Mouse (Mus musculus): ENCODE measurements around the gene Bcl2l12. TPM values are rescaled to one million over a fixed set of nuclear protein-coding genes. Genes with fewer than 3 reads are reported as not detected.
"Not testable (repeated sequence)": the region's sequence is repeated elsewhere in the genome, so short reads cannot be mapped to it uniquely, and the experiment has no call there.

The Bcl2l12 gene
- polyA plus RNA-seq, 1 experiment from 2014 or later = 10.2 TPM

DNA sequence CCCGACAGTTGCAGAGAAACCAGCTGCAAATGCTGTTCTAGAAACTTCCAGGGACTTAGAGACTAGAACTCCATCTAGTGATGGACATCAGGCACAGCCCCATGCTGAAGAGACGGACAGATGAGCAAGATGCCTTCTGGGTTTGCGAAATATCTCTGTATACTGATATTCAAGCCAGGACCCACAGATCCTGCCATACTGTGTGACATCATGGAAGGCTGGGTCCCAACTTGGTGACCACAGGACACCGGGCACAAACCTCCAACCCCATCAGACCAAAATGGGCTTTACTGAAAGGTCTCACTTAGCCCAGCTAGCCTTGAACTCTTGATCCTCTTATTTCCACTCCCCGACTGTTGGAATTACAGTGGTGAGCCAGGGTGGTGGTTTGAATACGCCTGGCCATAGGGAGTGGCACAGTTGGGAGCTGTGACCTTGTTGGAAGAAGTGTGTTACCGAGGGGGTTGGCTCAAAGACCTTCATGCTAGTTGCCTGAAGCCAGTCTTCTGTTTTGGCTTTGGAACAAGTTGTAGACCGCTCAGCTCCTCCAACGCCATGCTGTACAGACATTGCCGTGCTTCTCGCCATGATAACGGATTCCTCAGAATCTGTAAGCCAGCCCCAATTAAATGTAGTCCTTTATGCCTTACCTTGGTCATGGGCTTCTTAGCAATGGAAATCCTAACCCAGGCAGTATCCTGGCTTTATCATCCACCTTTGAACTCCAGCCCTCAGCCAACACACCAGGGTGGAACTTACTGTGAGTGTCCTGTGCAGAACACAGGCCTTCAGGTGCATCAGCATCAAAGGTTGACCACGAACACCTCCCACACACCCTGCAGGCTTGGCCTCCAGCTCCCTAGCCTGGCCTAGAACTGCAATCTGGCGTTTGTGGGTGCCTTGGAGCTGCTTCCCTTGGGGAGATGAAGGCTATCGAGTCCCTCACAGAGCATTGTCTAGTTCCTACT lies 26.1 kb upstream of the Bcl2l12 start:
- Histone ChIP-seq H3K9ac (ENCODE audit: low read depth, low read length) (no peak overlapping the region), H3K4me3 (ENCODE audit: low read length) (no peak overlapping the region), H3K36me3 (ENCODE audit: control insufficient read depth, insufficient read depth, low read length) (peaks cover 21% of the 10 kb centered on the region), H3K9me3 (ENCODE audit: control insufficient read depth, low read length) (no peaks in the 10 kb centered on the region), H3K27ac (ENCODE audit: low read depth, low read length) (no peak overlapping the region), H3K27me3 (replicated peaks; ENCODE audit: control insufficient read depth, insufficient read depth, low read length) (no peaks in the 10 kb centered on the region), H3K4me1 (ENCODE audit: control insufficient read depth, insufficient read depth, low read depth, low read length) (peaks cover 2% of the 10 kb centered on the region; the same call in 1 of the 2 replicates), H3K4me2 (ENCODE audit: low read length) (no peak overlapping the region)
- 88% methylated on average over 15 of the region's 15 CpGs for WGBS
- no peak for ATAC-seq

DNA sequence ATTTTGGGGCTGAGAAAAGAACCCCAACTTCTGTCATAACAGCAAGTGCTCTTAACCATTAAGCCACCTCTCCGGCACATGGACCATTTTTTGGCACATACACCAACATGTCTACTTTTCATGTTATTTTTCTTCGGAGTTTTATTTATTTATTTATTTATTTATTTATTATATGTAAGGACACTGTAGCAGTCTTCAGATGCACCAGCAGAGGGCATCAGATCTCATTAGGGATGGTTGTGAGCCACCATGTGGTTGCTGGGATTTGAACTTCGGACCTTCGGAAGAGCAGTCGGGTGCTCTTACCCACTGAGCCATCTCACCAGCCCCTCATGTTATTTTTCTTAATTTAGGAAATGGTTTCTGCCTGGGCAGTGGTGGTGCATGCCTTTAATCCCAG lies 25.2 kb upstream of the Bcl2l12 start:
- 76% methylated on average over 5 of the region's 5 CpGs for WGBS
- not testable (repeated sequence) for H3K4me3 ChIP-seq (ENCODE audit: low read length); H3K27me3 ChIP-seq (replicated peaks; ENCODE audit: control insufficient read depth, insufficient read depth, low read length); ATAC-seq; H3K9me3 ChIP-seq (ENCODE audit: control insufficient read depth, low read length); H3K4me1 ChIP-seq (ENCODE audit: control insufficient read depth, insufficient read depth, low read depth, low read length); H3K4me2 ChIP-seq (ENCODE audit: low read length); H3K27ac ChIP-seq (ENCODE audit: low read depth, low read length); H3K9ac ChIP-seq (ENCODE audit: low read depth, low read length)
- H3K36me3 ChIP-seq (ENCODE audit: control insufficient read depth, insufficient read depth, low read length) = peaks cover 16% of the 10 kb centered on the region

DNA sequence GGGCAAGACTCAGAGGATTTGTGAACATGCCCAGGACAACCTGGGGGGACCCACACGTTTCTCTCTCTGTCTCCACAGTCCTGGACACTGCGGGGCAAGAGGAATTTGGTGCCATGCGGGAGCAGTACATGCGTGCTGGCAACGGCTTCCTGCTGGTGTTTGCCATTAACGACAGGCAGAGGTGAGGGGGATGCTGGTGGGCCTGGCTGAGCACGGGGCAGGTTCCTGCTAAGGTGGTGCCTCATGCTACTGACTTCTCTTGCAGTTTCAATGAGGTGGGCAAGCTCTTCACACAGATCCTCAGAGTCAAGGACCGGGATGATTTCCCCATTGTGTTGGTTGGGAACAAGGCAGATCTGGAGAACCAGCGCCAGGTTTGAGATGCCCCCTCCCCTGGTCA lies 21.7 kb upstream of the Bcl2l12 start:
- Histone ChIP-seq H3K27me3 (replicated peaks; ENCODE audit: control insufficient read depth, insufficient read depth, low read length) (no peaks in the 10 kb centered on the region), H3K4me3 (ENCODE audit: low read length) (no peak overlapping the region), H3K36me3 (ENCODE audit: control insufficient read depth, insufficient read depth, low read length) (no peaks in the 10 kb centered on the region), H3K9me3 (ENCODE audit: control insufficient read depth, low read length) (no peaks in the 10 kb centered on the region), H3K4me2 (ENCODE audit: low read length) (no peak overlapping the region), H3K4me1 (ENCODE audit: control insufficient read depth, insufficient read depth, low read depth, low read length) (peaks cover 10% of the 10 kb centered on the region), H3K27ac (ENCODE audit: low read depth, low read length) (no peak overlapping the region), H3K9ac (ENCODE audit: low read depth, low read length) (no peak overlapping the region)
- 74% methylated on average over 9 of the region's 9 CpGs for WGBS
- no peak for ATAC-seq

DNA sequence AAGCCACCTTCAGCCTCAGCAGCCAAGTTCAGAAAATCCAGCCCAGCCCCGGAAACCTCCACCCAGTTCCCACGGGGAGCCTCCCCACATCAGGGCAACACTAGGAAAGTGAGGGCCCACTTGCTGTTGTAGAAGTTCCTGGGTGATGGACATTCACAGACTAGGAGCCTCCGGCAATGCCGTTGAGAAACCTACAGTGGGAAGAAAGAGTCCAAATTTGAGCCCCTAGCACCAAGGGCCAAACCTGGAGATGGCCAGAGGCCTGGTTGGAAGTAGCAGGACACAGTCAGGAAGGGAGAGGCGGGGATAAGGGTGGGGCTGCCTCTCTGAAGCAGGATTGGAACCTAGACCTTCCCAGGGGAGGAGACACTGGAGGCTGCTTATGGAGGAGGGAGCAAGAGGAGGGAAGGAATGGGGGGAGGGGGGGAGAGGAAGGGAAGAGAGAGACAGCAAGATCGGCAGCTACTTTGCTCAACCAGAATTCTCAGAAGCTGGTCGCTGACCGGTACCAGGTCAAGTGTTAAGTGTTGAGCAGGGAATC lies 20.6 kb upstream of the Bcl2l12 start:
- Histone ChIP-seq H3K36me3 (ENCODE audit: control insufficient read depth, insufficient read depth, low read length) (no peaks in the 10 kb centered on the region), H3K27me3 (replicated peaks; ENCODE audit: control insufficient read depth, insufficient read depth, low read length) (no peaks in the 10 kb centered on the region), H3K4me3 (ENCODE audit: low read length) (peak overlapping the region; percentile 2; the same call in 1 of the 2 replicates), H3K9me3 (ENCODE audit: control insufficient read depth, low read length) (no peaks in the 10 kb centered on the region), H3K4me1 (ENCODE audit: control insufficient read depth, insufficient read depth, low read depth, low read length) (peaks cover 20% of the 10 kb centered on the region), H3K4me2 (ENCODE audit: low read length) (peak overlapping the region; percentile 93), H3K9ac (ENCODE audit: low read depth, low read length) (peak overlapping the region; percentile 31; the same call in 1 of the 2 replicates), H3K27ac (ENCODE audit: low read depth, low read length) (no peak overlapping the region)
- ATAC-seq = no peak
- 48% methylated on average over 8 of the region's 8 CpGs for WGBS

DNA sequence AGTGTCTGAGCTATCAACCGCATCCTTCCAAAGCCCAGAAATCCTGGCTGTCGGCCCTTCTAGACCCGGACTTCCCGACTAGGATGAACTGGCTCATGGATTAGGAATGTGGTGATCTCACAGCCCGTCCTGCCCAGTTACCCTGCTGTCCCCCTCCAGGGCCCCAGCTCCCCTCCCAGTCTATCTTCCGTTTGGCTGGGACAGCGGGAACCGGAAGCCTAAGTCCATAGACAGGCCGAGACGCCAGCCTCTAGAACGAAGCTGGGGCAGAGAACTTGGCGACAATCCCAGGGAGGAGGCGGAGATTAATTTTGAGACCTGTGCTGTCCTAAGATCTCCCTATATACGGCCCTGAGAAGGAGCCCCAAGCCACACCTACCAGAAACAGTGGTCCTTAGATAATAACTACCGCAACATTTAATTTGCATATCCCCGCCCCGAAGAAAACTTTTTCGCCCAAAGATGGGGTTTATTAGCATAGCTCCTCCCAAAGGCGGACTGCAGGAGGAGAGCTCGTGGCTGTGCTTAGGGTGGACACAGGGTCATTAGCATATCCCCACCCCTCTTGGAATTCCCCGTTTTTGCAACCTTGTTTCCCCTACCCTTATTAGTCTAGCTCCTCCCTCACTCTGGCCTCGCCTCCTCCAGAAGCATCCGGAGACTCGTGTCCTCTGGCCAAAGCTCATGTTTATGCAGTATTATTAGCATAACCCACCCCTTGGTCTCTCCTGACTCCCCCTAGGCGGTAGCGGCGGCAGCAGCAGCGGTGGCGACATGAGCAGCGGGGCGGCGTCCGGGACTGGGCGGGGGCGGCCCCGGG lies 18.9 kb upstream of the Bcl2l12 start, which contains the start of gene Rras:
TSS of gene Rras (plus strand) at position 720 of the 820 bp plus-strand sequence.
- peak within 1 kb of the TSS; percentile 60 for H3K4me3 ChIP-seq (ENCODE audit: low read length)
- H3K27ac ChIP-seq (ENCODE audit: low read depth, low read length) = peak within 1 kb of the TSS; percentile 82
- peak within 1 kb of the TSS; percentile 67 for H3K9ac ChIP-seq (ENCODE audit: low read depth, low read length)
- H3K4me2 ChIP-seq (ENCODE audit: low read length) = peak within 1 kb of the TSS; percentile 93
- WGBS = 1% methylated on average over 29 of the region's 36 CpGs
- H3K4me1 ChIP-seq (ENCODE audit: control insufficient read depth, insufficient read depth, low read depth, low read length) = peaks cover 20% of the 10 kb centered on the region
- peak; percentile 85 for ATAC-seq
- H3K27me3 ChIP-seq (replicated peaks; ENCODE audit: control insufficient read depth, insufficient read depth, low read length) = no peaks in the 10 kb centered on the region
- peaks cover 5% of the 10 kb centered on the region for H3K36me3 ChIP-seq (ENCODE audit: control insufficient read depth, insufficient read depth, low read length)
- H3K9me3 ChIP-seq (ENCODE audit: control insufficient read depth, low read length) = no peaks in the 10 kb centered on the region

DNA sequence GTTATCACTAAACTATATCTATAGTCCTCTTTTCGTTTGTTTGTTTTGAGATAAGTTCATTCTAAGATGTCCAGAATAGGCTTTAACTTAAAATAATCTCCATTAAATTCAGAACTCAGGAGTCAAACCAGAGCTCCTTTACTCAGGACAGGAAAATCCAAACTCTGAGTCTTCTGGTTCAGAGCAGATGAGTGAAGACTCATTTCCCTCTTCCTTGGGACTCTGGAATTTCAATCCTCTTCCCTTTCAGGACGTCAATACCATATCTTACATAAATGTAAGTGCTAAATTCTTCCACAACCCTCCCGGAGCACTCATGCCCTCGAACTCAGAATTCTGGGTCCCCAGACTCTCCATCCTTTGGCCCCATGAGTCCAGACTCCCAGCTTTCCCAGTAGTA lies 18.2 kb upstream of the Bcl2l12 start:
- peak overlapping the region; percentile 60 for H3K4me3 ChIP-seq (ENCODE audit: low read length)
- H3K4me1 ChIP-seq (ENCODE audit: control insufficient read depth, insufficient read depth, low read depth, low read length) = peaks cover 20% of the 10 kb centered on the region
- ATAC-seq = no peak; the same call in 1 of the 2 replicates
- H3K36me3 ChIP-seq (ENCODE audit: control insufficient read depth, insufficient read depth, low read length) = peaks cover 10% of the 10 kb centered on the region
- peak overlapping the region; percentile 82 for H3K27ac ChIP-seq (ENCODE audit: low read depth, low read length)
- H3K27me3 ChIP-seq (replicated peaks; ENCODE audit: control insufficient read depth, insufficient read depth, low read length) = no peaks in the 10 kb centered on the region
- H3K9ac ChIP-seq (ENCODE audit: low read depth, low read length) = peak overlapping the region; percentile 25
- no peaks in the 10 kb centered on the region for H3K9me3 ChIP-seq (ENCODE audit: control insufficient read depth, low read length)
- 4% methylated on average over 4 of the region's 4 CpGs for WGBS
- H3K4me2 ChIP-seq (ENCODE audit: low read length) = peak overlapping the region; percentile 93

DNA sequence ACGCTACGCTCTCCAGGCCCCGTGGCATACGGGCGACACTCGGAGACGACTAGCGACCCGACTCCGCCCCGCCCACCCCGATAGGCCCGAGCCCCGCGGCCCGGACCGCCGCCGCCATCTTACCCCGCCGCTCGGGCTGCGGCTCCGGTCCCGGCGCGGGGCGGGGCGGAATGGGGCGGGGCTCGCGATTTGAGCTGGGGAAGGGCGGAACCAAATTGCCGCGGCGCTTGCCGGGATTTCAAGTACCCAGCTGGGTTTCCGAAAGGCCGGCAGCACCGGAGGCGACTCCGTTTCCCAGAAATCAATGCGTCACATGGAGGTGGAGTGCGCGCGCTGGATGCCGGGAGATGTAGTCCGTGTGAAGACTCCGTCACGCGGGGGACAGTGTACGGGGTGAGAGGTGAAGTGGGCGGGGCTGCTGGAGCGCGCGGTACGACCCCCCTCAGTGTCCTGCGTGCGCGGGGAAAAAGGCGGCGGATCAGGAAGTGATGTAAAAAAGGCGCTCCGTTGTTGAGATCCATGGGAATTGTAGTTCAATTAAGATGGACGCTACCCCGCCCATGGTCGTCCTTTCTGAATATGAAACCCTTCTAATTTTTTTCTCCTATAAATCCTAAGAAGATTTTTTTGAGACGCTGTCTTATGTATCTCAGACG lies 17.6 kb upstream of the Bcl2l12 start, which contains the start of gene Scaf1:
TSS of gene Scaf1 (minus strand) at position 407 of the 656 bp plus-strand sequence.
- ATAC-seq = peak; percentile 93
- Histone ChIP-seq H3K9me3 (ENCODE audit: control insufficient read depth, low read length) (no peaks in the 10 kb centered on the region), H3K4me3 (ENCODE audit: low read length) (peak within 1 kb of the TSS; percentile 60), H3K4me1 (ENCODE audit: control insufficient read depth, insufficient read depth, low read depth, low read length) (peaks cover 20% of the 10 kb centered on the region), H3K27me3 (replicated peaks; ENCODE audit: control insufficient read depth, insufficient read depth, low read length) (no peaks in the 10 kb centered on the region), H3K4me2 (ENCODE audit: low read length) (peak within 1 kb of the TSS; percentile 93), H3K27ac (ENCODE audit: low read depth, low read length) (peak within 1 kb of the TSS; percentile 82), H3K36me3 (ENCODE audit: control insufficient read depth, insufficient read depth, low read length) (peaks cover 14% of the 10 kb centered on the region), H3K9ac (ENCODE audit: low read depth, low read length) (peak within 1 kb of the TSS; percentile 82)
- 1% methylated on average over 68 of the region's 69 CpGs for WGBS

DNA sequence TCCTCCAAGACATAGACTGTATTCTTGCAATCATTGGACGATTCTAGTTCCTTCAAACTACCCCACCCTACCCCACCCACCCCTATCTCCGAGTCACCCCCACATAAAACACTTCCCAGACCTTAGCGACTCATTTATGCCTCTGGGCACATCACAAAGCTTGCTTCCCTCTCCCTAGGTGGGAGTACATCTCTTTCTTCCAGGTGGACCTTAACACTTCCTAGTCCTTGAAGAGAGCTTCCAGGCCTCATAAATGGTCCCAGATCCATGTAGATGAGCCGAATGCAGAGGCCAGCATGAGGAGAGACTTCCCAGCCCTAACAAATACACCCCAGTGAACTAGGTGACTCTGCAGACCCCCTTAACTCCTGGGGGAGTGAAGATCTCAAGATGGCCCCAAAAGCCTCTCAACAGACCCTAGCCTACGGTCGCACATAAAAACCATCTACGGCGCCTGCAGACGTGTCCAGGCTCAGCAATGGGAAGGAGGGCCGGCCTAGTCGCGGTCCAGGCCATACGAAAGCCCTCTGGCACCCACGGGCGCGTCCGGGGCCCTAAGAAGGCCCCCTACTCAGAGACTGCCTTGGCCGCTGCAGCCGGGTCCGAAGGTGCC lies 16.9 kb upstream of the Bcl2l12 start:
- Histone ChIP-seq H3K27me3 (replicated peaks; ENCODE audit: control insufficient read depth, insufficient read depth, low read length) (no peaks in the 10 kb centered on the region), H3K9ac (ENCODE audit: low read depth, low read length) (peak overlapping the region; percentile 82), H3K36me3 (ENCODE audit: control insufficient read depth, insufficient read depth, low read length) (peaks cover 15% of the 10 kb centered on the region), H3K27ac (ENCODE audit: low read depth, low read length) (peak overlapping the region; percentile 78), H3K4me3 (ENCODE audit: low read length) (peak overlapping the region; percentile 60), H3K4me1 (ENCODE audit: control insufficient read depth, insufficient read depth, low read depth, low read length) (peaks cover 20% of the 10 kb centered on the region), H3K4me2 (ENCODE audit: low read length) (peak overlapping the region; percentile 60), H3K9me3 (ENCODE audit: control insufficient read depth, low read length) (no peaks in the 10 kb centered on the region)
- 2% methylated on average over 20 of the region's 20 CpGs for WGBS
- ATAC-seq = no peak

All from hindbrain, embryonic 16.5 days (tissue).